Mouse (Mus musculus): ENCODE measurements at regions not wholly inside any gene's neighbourhood (a gene's known extent, or its start where the extent isn't known, plus 50 kb on each side); places are given as distances from the start of the nearest gene placed in this dataset.

DNA sequence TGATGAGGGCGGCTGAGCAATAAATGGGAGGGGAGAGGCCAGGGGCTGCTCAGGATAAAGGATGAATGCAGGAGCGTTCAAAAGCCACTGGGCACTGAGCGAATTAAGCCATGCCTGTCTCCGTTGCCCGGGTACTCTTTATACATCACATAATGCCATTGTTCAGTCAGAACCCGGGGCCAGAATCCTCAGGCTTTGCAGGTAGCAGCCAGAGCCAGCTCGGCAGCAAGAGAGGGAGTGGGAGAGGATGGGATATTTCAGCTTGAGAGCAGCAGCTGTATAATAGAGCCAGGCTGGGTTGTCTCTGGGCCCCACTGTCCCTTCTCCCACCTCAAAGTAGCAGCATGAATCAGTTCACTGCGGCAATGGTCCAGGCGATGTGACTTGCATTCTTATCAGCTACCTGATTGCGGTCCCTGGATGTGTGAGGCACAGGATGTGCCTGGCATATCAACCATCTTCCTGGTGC lies 130.5 kb downstream of the Rps24 start:
- Histone ChIP-seq H3K4me1 (ENCODE audit: control insufficient read depth, insufficient read depth, low read length) (no peaks in the 10 kb centered on the region), H3K4me3 (ENCODE audit: low read length) (no peak overlapping the region), H3K9ac (ENCODE audit: low read depth, low read length) (no peak overlapping the region), H3K36me3 (ENCODE audit: control insufficient read depth, insufficient read depth, low read length) (no peaks in the 10 kb centered on the region), H3K9me3 (ENCODE audit: control insufficient read depth, low read length) (no peaks in the 10 kb centered on the region), H3K4me2 (replicated peaks; ENCODE audit: low read depth, low read length) (no peak overlapping the region), H3K27me3 (ENCODE audit: control insufficient read depth, insufficient read depth, low read length) (no peaks in the 10 kb centered on the region), H3K27ac (ENCODE audit: low read depth, low read length) (no peak overlapping the region)
- no peak for ATAC-seq (ENCODE audit: low FRiP score, low TSS enrichment)
- 62% methylated on average over 10 of the region's 10 CpGs for WGBS

DNA sequence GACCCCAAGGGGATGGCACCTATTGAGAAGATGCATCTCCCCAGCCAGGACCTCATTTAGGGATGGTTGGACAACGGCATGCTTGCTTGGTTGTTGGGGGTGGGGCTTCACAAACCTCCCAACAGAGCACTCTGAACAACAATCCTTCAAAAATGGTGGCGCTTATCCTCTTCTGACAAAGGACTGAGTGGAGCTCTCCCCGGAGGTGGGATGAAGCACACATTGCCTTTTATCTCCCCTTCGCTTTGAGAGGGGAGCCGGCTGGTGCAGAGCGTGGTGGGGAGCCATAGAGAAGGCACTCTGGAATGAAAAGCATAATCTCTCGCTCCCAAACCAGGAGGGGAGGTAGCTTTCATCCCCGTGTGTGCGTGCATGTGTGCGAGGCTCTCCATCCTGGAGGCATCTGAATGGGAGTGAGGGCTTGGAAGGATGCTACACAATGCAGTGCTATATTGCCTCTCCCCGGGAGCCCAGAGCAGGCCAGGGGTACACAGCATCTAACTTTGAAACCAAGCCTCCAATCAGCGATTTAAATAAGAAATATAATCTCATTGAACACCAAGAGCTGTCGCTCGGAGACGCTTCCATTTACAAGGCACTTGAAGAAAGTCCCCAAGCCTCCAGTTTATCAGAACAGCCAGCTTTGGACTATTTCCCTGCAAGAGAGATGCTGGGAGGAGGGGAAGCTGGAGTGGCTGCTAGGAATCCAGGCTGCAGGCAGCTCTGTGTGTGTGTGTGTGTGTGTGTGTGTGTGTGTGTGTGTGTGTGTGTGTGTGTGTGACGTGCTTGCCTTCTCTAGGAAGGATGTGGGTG lies 131.5 kb downstream of the Rps24 start:
- Histone ChIP-seq H3K27me3 (ENCODE audit: control insufficient read depth, insufficient read depth, low read length) (no peaks in the 10 kb centered on the region), H3K9me3 (ENCODE audit: control insufficient read depth, low read length) (no peaks in the 10 kb centered on the region), H3K36me3 (ENCODE audit: control insufficient read depth, insufficient read depth, low read length) (no peaks in the 10 kb centered on the region), H3K27ac (ENCODE audit: low read depth, low read length) (no peak overlapping the region), H3K9ac (ENCODE audit: low read depth, low read length) (no peak overlapping the region), H3K4me1 (ENCODE audit: control insufficient read depth, insufficient read depth, low read length) (no peaks in the 10 kb centered on the region), H3K4me3 (ENCODE audit: low read length) (no peak overlapping the region), H3K4me2 (replicated peaks; ENCODE audit: low read depth, low read length) (no peak overlapping the region)
- ATAC-seq (ENCODE audit: low FRiP score, low TSS enrichment): no peak
- WGBS: 63% methylated on average over 16 of the region's 16 CpGs

DNA sequence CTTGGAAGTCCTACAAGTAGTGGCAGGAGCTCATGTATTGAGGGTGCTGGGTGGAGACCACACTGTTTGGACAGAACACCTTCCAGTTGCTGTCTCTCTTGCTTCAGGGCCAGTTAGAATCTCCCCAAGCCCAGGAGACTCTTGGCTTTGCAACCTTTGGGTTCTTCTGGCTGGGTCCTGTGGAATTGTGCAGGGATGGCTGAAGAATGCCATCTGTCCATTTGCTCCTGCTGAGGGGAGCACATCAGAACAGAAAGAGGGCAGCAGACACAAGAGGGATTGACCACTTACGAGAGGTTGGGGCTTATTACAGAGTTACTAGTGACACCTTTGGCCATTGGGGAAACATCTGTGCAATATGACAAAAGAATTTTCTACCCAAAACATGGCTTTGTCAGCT lies 145.1 kb downstream of the Rps24 start:
- H3K36me3 ChIP-seq (ENCODE audit: control insufficient read depth, insufficient read depth, low read length): no peaks in the 10 kb centered on the region
- 76% methylated on average over 1 of the region's 1 CpGs for WGBS
- H3K4me1 ChIP-seq (ENCODE audit: control insufficient read depth, insufficient read depth, low read length): no peaks in the 10 kb centered on the region
- H3K4me3 ChIP-seq (ENCODE audit: low read length): no peak overlapping the region
- H3K9me3 ChIP-seq (ENCODE audit: control insufficient read depth, low read length): peaks cover under 1% of the 10 kb centered on the region; the same call in 1 of the 2 replicates
- no peak overlapping the region for H3K4me2 ChIP-seq (replicated peaks; ENCODE audit: low read depth, low read length)
- ATAC-seq (ENCODE audit: low FRiP score, low TSS enrichment): no peak
- no peak overlapping the region for H3K9ac ChIP-seq (ENCODE audit: low read depth, low read length)
- H3K27me3 ChIP-seq (ENCODE audit: control insufficient read depth, insufficient read depth, low read length): no peaks in the 10 kb centered on the region
- no peak overlapping the region for H3K27ac ChIP-seq (ENCODE audit: low read depth, low read length)

DNA sequence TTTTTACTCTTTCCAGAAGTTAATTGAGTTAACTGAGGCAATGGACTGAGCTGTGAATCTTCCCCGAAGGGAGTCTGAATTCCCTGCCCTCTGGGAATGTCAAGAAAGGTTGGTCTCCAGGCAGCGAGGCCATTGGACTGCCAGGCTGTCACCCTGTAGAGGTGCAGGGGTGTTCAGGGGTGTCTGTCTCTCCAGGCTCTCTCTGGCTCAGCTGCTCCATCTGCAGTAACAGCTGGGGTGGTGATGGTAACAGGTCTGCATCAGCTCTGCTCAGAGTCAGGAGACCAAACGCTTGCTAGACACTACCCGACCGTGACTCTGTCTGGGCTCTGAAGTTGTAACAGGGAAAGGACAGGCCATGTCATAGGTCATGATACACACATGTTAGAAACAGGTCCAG lies 154.9 kb downstream of the Rps24 start:
- WGBS: 58% methylated on average over 5 of the region's 5 CpGs
- no peaks in the 10 kb centered on the region for H3K27me3 ChIP-seq (ENCODE audit: control insufficient read depth, insufficient read depth, low read length)

DNA sequence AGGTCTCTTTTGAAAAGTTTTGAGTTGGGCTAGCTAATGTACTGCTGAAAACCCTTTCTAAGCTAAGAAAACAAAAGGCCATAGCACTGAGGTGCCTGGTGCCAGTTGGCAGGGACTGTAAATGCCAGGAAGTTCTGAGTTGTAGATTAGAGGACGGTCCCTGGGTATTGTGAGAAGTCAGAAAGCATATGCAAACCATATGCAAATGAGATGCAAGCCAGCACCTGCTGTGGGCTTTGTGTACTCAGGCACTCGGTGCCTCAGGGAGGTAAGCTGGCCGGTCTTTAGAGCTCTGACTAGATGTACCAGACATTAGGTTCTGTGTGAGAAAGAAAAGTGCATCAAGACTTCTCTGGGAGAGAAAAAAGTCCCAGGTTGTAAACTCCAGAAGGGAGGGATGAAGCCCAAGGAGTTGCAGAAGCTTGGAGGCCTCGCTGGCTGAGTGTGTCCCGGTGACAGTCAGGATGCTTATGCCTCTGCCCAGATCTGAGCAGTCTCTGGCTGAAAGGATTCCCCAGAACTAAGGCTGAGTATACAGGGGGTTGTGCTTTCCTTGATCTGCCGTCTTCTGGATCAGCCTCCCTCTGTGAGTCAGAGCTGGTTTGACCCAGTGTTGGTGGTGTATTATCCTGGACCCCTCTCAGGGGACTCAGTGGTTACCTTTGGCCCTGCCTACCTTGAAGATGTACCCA lies 157.3 kb downstream of the Rps24 start:
- 52% methylated on average over 6 of the region's 6 CpGs for WGBS
- no peak for ATAC-seq (ENCODE audit: low FRiP score, low TSS enrichment)
- no peak overlapping the region for H3K4me3 ChIP-seq (ENCODE audit: low read length)
- H3K27ac ChIP-seq (ENCODE audit: low read depth, low read length): no peak overlapping the region
- no peaks in the 10 kb centered on the region for H3K9me3 ChIP-seq (ENCODE audit: control insufficient read depth, low read length)
- no peak overlapping the region for H3K9ac ChIP-seq (ENCODE audit: low read depth, low read length)
- no peaks in the 10 kb centered on the region for H3K4me1 ChIP-seq (ENCODE audit: control insufficient read depth, insufficient read depth, low read length)
- H3K4me2 ChIP-seq (replicated peaks; ENCODE audit: low read depth, low read length): no peak overlapping the region
- H3K36me3 ChIP-seq (ENCODE audit: control insufficient read depth, insufficient read depth, low read length): no peaks in the 10 kb centered on the region
- H3K27me3 ChIP-seq (ENCODE audit: control insufficient read depth, insufficient read depth, low read length): no peaks in the 10 kb centered on the region

More for the DNA sequence above, 154.9 kb downstream of the Rps24 start:
- Histone ChIP-seq H3K4me3 (ENCODE audit: low read length) (no peak overlapping the region), H3K9ac (ENCODE audit: low read depth, low read length) (no peak overlapping the region), H3K9me3 (ENCODE audit: control insufficient read depth, low read length) (no peaks in the 10 kb centered on the region), H3K4me1 (ENCODE audit: control insufficient read depth, insufficient read depth, low read length) (no peaks in the 10 kb centered on the region), H3K4me2 (replicated peaks; ENCODE audit: low read depth, low read length) (no peak overlapping the region), H3K36me3 (ENCODE audit: control insufficient read depth, insufficient read depth, low read length) (no peaks in the 10 kb centered on the region), H3K27ac (ENCODE audit: low read depth, low read length) (no peak overlapping the region)
- ATAC-seq (ENCODE audit: low FRiP score, low TSS enrichment): no peak

DNA sequence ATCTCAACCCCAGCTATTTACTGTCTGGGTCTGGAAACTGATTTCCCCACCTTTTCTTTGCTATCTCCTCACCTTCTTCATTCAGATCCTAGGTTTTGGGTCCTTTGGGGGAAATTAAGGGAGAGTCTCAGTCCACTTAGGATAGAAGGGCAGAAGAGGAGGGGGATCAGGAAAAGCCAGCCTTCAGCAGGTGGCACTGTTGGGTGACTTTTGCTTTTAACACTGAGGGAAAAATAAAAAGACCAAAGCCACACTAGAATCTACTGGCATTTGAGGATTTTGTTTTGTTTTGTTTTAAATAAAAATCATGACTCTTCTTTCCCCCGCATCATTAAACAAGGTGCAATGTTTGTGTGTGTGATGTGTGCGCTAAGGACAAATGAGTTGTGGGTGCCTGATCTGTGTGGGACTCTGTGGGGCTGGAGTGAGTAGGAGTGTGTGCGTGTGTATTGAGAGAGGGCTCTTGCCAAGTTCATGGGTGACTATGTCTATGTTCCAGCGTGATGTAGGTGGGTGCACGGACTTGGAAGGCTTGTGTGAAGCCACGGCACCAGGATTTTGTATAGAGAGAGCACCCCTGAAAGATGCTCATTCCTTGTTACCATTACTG lies 159.4 kb downstream of the Rps24 start:
- 68% methylated on average over 6 of the region's 6 CpGs for WGBS
- H3K9ac ChIP-seq (ENCODE audit: low read depth, low read length): no peak overlapping the region
- ATAC-seq (ENCODE audit: low FRiP score, low TSS enrichment): no peak; the same call in 1 of the 2 replicates
- no peaks in the 10 kb centered on the region for H3K36me3 ChIP-seq (ENCODE audit: control insufficient read depth, insufficient read depth, low read length)
- no peak overlapping the region for H3K27ac ChIP-seq (ENCODE audit: low read depth, low read length)
- no peaks in the 10 kb centered on the region for H3K27me3 ChIP-seq (ENCODE audit: control insufficient read depth, insufficient read depth, low read length)
- H3K4me2 ChIP-seq (replicated peaks; ENCODE audit: low read depth, low read length): no peak overlapping the region
- H3K9me3 ChIP-seq (ENCODE audit: control insufficient read depth, low read length): no peaks in the 10 kb centered on the region
- no peak overlapping the region for H3K4me3 ChIP-seq (ENCODE audit: low read length)
- H3K4me1 ChIP-seq (ENCODE audit: control insufficient read depth, insufficient read depth, low read length): no peaks in the 10 kb centered on the region

DNA sequence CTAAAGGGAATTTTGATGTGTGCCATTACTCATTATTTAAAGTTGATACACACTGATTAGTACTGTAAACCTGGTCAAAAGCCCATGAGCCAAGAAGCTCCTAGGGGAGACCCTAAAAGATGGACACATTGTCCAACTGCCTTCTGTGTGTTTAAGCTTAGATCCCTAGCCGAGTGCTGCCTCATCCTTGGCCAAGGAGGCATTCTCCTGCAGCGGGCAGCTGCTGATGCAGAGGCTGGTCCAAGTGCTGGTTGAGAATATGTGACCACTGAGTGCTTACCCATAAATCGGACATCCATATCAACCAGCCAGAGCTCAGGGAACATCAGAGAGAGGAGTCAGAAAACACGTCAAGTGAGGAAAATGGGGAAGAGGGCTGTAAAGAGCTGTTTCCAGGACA lies 160.8 kb downstream of the Rps24 start:
- no peaks in the 10 kb centered on the region for H3K27me3 ChIP-seq (ENCODE audit: control insufficient read depth, insufficient read depth, low read length)
- H3K36me3 ChIP-seq (ENCODE audit: control insufficient read depth, insufficient read depth, low read length): no peaks in the 10 kb centered on the region
- H3K9ac ChIP-seq (ENCODE audit: low read depth, low read length): no peak overlapping the region
- 82% methylated on average over 4 of the region's 4 CpGs for WGBS
- H3K4me1 ChIP-seq (ENCODE audit: control insufficient read depth, insufficient read depth, low read length): no peaks in the 10 kb centered on the region
- H3K4me3 ChIP-seq (ENCODE audit: low read length): no peak overlapping the region
- H3K9me3 ChIP-seq (ENCODE audit: control insufficient read depth, low read length): no peaks in the 10 kb centered on the region
- H3K27ac ChIP-seq (ENCODE audit: low read depth, low read length): no peak overlapping the region
- ATAC-seq (ENCODE audit: low FRiP score, low TSS enrichment): no peak
- H3K4me2 ChIP-seq (replicated peaks; ENCODE audit: low read depth, low read length): no peak overlapping the region

DNA sequence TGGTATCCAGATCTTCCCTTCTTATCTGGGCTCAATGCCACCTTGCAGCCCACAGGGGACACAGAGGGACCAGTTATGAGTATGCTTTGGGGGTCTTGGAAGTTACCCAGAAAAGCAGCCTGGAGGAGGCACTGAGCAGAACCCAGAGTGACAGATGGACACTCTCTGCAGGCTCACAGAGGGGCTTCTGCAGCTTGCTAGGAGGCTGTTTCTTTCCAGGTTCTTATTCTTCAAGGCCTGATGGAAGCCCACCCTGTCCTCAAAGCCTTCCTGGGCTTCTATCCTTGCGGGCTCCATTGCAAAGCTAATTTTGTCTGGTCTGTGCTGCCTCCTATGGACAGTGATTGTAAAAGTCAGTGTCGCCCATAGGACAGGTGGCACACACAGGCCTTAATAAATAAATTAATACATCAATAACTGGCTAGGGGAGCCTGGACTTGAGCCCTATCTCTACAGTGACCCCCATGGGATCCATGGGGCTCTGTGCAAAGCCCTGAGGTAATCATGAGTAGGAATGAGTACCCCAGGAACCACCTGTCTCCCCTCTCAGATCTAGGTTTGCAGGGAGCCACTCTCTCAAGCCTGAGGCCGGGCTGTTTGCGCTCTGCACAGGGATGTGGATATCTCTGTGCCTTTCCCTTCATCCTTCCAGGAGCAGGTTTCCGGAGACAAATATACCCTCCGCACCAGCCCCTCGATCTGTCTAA lies 163.4 kb downstream of the Rps24 start:
- no peak for ATAC-seq (ENCODE audit: low FRiP score, low TSS enrichment)
- H3K4me3 ChIP-seq (ENCODE audit: low read length): no peak overlapping the region
- H3K4me2 ChIP-seq (replicated peaks; ENCODE audit: low read depth, low read length): no peak overlapping the region
- 79% methylated on average over 7 of the region's 7 CpGs for WGBS
- no peaks in the 10 kb centered on the region for H3K36me3 ChIP-seq (ENCODE audit: control insufficient read depth, insufficient read depth, low read length)
- no peak overlapping the region for H3K9ac ChIP-seq (ENCODE audit: low read depth, low read length)
- H3K27ac ChIP-seq (ENCODE audit: low read depth, low read length): no peak overlapping the region
- no peaks in the 10 kb centered on the region for H3K27me3 ChIP-seq (ENCODE audit: control insufficient read depth, insufficient read depth, low read length)
- H3K9me3 ChIP-seq (ENCODE audit: control insufficient read depth, low read length): no peaks in the 10 kb centered on the region
- H3K4me1 ChIP-seq (ENCODE audit: control insufficient read depth, insufficient read depth, low read length): no peaks in the 10 kb centered on the region

All from kidney, embryonic 14.5 days (tissue).